Mouse (Mus musculus) gastrocnemius, postnatal 4 days (tissue): Measurements from ENCODE around the gene Cdc37. TPM values are rescaled to one million over a fixed set of nuclear protein-coding genes. Genes with fewer than 3 reads are reported as not detected.
A peak's percentile ranks its signal among the peaks of the same experiment; 100 is the strongest.

Experiments
- DNase-seq, 2 experiments: peaks; one replicate each; pipeline ENCODE4 v3.0.0; 2021 to 2022; ENCODE audit warnings: low spot score in 2 of 2, mixed read lengths in 2 of 2
- total RNA-seq, 2 experiments: library from RNA; stranded (reverse); gene quantifications; 2 replicates each; pipeline ENCODE4 v1.2.3; 2021

Gene Cdc37
- total RNA-seq, 2 experiments from 2014 or later = 160 to 163 TPM

DNA sequence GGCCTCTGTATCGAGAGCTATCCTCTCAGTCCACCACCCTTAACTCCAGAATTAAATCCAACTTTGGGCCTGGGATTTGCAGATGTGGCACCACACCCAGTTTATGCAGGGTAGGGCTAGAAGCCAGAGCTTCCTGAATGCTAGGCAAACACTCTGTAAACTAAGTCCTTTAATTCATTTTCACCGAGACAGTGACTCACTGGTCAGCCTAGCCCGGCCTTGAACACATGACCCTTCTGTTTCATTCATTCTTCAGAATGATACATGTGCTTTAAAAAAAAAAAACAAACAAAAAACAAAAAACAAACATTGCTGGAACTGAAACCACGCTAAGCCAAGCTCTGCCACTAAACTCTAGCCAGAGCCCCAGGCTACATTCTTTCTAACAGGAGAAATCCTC, 11.4 kb downstream of the Cdc37 start:
- no peak for DNase-seq

DNA sequence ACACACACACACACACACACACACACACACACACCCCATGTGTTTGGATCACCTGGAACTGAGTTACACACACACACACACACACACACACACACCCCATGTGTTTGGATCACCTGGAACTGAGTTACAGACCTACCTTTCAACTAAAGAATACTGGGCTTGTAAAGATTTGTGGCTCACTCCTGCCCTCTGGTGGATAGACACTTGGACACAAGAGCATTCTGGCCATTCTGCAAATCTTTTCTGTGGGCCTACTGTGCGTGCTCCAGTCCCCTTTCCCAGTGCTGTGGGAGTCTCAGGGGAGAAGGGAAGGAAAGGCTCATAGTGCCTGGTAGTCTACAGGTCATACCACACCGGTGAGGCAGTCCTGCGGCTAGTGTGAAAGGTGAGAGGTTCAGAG, 12.6 kb downstream of the Cdc37 start:
- no peak for DNase-seq

DNA sequence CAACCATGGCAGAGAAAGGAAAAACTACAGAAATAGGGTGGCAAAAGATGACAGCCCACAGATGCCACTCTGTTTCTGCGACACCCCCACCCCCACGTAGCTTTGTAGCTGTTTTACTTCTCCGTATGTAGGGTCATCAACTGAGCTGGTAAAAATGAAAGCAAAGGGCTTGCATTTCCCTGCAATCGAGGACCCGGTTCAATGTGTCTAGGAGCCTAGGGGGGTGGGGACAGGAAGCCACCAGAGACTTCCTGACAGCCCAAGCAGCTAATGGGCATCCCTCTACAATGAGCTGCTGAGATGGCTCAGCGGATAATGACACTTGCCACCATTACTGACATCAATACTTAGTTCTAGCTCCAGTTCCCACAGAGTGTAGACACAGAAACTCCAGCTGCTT, 13.4 kb downstream of the Cdc37 start:
- DNase-seq = no peak

DNA sequence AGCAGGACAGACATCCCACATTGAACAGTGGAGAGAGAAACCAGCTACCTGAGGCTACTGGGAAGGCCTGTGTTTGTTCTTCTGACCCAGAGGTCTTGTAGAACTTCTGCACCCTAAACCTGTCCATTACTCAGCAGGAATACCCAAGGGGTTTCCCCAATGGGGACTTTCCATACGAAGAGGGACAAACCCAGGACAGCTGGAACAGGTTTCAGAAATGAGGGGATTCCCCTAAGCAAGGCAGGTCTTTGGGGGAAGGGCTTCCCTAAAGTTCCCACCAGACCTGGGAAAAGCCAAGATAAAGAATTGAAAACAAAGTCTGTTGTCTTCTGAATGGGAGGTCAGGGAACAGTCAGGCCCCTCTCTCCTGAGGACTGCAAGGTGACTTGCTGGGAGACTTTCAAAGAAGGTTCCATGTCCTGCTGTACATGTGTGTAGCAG, 13.8 kb downstream of the Cdc37 start:
- DNase-seq = no peak

DNA sequence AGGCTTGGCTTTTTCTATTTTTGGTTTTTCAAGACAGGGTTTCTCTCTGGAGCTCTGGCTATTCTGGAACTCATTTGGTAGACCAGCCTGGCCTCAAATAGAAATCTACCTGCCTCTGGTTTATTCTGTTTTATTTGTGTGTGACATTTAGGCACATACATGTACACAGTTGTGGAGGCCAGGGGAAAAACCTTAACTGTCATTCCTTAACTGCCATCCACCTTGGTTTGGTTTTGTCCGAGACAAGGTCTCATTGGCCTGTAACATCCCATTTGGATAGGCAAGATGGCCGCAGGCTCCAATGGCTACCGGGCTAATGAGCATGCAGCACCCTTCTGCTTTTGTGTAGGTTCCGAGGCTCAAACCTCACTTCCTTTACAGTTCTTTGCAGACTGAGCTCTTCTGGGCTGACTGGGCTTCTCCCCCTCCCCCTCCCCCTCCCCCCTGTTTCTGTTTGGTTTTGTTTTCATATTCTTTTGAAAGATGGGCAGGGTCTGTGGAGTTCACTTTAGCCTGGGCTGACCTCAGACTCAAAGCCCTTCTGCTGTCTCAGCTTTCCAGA, 14.4 kb downstream of the Cdc37 start:
- no peak for DNase-seq

DNA sequence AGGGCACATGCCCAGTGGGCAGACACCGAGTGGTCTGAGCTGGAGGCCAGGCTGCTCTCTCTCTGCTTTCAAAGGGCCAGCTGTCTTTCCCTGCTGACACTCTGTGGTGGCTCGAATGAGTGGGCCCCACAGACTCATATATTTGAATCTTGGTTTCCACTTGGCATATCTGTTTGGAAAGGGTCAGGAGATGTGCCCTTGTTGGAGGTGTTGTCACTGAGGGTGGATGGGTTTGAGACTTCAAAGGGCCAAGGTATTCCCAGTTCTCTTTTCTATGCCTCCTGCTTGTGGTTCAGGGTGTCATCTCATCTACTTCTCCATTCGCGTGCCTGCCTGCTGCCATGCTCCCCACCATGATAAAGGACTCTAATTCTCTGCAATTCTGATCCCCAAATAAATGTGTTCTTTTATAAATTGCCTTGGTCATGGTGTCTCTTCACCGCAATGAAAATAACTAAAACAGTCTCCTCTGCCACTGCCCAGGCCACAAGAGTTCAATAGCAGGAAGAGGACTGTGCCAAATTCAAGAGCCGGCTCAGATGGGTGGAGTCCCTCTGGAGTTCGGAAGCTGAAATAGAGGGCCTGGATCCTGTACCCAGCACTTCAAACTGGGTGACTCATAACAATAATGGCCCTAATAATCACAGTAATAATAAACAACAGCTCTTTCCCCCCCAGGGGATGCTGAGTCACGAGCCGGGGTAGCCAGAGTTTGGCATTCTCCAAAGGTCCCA, 15.0 kb downstream of the Cdc37 start:
- DNase-seq = no peak

DNA sequence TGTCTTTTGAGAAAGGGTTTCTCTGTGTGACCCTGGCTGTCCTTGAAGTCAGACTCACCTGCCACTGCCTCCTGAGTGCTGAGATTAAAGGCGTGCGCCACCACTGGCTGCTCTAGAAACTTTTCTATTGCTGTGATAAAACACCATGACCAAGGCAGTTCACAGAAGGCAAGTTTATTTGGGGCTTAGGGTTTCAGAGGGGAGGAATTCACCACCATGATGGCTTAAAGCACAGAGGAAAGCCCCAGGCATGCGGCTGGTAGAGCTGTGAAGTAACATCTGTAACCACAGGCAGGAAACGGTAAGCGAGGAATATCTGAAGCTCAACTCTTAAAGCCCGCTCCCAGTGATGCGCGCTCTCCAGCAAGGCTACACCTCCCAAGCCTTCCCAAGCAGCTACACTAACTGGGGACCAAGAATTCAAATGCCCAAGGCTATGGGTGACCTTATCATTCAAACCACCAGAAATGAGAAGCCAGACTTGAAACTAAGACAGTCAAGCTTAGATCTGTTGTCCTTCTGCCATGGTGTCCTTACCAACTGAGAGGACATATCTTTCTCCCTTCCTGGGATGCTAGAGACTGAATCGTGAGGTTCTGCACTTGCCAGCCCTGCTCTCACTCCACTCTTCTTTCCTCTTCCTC, 16.6 kb downstream of the Cdc37 start:
- DNase-seq = no peak

DNA sequence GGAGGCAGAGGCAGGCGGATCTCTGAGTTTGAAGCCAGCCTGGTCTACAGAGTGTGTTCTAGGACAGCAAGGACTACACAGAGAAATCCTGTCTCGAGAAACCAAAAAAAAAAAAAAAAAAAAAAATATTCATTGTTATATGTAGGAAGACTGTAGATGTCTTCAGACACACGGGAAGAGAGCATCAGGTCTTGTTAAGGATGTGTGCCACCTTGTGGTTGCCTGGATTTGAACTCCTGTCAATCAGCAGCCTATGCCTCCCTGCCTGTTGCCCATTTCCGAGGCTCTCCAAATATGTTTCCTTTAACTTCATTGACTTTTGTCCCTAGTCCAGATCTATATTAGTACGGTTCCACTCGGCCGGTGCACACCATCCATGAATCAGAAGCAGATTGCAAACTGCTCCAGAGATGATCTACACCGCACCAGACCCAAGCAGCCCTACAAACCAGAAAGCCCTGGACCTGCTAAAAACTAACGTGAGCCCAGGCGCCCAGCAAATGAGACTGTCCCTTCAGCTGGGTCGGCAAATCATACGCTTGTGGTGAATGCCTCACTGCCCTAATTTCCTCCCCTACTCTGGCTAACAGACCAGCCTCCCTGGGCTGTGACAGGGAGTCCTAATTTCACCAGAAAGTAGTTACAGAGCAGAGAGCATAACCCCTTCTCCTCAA, 17.5 kb downstream of the Cdc37 start:
- DNase-seq = no peak

DNA sequence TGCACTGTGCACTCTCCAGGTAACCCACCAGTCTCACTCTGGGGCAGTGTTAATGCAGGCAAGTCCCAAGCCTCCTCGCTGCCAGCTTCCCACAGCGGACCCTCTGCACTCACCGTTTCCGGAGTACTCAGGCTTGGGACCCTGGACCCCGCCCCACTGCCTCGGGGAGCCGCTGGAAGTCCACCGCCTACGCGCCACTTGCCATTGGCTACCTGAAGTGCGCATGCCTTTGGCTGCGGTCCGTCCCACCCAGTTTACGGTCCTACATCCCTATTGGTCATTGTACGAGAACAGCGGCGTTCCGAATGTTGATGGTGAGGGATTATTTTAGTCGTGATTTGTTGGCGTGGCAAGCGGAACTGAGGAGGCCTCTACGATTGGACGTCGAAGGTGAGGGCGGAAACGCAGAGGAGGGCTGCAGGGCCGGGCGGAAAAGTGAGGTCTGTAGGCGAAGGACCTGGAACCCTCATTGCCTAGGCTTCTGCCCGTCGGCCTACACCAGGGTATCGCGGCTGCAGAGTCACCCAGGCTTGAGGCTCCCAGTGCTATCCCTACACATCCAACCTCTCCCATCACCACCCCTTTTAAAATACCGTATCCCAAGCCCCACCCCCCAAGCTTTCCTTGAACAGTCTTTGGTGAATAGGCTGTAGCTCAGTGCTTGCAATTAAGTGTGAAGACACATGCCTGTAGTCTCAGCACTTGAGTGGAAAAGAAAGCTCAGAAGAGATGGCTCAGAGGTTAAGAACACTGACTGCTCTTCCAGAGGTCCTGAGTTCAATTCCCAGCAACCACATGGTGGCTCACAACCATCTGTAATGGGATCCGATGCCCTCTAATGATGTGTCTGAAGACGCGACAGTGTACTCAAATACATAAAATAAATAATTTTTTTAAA, 18.5 kb downstream of the Cdc37 start, which contains the start of gene Tyk2:
Gene Tyk2 (minus strand): TSS at position 185 of the 898 bp plus-strand sequence.
- DNase-seq = peak; percentile 71 to 88

DNA sequence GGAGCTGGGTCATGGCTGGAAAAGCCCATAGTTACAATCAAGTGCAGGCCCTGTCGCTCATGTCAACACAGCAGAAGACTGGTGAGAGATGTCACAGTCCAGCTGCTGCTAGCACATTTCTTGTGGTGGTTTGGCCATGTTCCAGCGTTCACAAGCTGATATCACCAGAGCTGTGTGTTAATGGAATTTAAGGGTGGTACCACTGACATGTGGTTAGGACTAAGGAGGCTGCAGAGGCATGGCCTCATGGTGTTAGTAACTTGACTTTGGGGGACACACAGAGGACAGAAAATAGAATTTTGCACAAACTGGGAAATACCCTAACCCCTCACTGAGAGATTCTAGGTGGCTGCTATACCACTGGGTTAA, 23.5 kb downstream of the Cdc37 start:
- no peak for DNase-seq

DNA sequence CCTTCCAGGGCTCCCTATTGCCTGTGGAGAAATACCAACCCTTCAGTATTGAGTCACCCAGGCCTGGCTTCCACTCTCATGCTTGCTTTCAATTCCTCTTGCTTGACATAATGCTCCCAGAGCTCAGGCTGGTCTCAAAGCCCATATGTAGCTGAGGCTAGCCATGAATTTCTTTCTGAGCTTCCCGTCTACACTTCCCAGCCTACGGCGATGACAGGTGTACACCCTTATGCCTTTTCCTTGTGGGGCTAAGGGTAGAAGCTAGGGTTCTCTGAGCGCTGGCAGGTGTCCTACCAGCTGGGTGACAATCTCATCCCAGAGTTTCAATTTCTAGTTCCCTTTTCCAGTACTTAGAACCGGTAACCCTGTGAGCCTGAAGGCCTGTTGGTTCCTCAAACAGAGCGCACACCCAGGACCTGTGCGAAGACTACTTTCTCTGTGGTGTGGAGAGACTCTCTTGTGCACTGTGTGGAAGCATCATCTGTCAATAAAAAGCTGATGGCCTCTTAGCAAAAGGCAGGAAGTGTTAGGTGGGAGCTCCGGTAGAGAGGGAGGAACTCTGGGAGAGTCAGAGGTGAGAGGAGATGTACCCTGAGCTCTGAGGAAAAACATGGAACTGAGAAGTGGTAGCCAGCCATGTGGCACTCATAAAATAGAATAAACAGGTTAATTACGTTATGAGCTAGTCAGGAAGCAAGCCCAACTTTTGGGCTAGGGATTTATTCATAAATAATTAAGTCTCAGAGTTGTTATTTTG, 24.1 kb downstream of the Cdc37 start:
- DNase-seq = no peak

DNA sequence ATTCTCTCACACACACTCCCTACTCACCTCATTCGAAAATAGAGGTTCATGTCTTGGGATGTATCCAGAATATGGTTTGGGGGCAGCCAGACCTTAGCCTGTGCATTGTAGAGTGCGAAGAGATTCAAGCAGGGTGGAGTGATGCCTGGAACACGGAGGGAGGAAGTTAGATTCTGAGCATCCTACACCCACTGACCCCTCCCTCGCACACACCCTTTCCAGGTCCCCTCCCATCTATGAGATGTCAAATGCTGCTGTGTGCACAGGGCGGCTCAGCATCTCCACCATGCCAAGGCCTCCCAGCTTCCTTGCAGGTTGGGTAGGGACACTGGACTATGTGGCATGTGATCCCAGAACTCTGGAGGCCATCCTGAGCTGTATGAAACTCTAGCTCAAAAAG, 24.9 kb downstream of the Cdc37 start:
- no peak for DNase-seq

DNA sequence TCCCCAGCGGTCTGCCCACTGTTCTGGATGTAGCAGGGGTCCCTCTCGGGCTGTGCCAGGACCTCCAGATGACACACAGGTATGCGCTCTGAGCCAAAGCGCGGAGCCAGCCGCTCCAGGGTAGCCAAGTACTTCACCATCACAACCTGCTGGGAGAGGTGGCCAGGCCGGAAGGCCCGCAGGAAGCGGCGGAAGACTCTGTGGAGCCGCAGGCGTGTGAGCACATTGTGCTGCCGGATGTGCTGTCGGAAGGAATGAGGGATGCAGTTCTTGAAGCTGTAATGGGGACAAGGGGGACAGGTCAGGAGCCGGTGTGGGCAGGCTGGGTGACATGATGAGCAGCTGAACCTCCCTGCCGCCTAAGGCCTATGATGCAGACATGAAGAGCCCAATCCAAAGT, 28.3 kb downstream of the Cdc37 start:
- no peak for DNase-seq

DNA sequence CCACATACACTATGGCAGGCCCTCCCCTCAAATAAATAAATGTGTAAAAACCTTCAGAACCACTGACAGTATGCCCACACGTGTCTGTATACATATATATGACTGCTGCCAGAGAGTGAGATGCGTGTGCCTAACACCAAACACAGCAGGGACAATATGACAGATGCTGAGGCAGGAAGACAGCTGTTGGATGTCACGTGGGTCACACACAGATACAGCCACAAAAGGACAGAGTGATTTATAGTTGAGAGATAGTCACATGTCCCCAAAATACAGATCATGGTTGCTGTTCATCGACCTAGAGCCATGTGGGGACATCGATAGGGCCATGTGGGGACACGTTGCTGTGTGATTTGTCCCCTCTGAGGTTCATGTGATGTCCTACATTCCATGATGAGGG, 32.7 kb downstream of the Cdc37 start:
- DNase-seq = no peak

DNA sequence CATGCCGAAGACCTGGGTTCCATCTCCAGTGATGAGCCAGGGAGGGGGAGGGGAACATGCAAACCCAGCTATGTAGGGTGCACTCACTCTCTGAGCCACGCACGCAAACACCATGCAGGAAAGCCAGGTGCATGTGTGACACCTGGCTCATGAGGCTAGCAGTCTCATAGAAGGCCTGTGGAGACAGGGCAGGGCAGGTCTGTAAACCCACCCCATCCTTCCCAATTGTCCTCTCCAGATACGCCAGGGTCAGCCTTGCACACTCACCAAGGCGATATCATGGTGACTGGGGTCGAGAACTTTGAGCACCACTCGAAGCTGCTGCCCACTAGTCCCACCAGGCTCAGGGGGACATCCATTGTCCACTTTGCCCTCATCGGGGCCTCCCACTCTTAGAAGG, 34.7 kb downstream of the Cdc37 start:
- DNase-seq = no peak

DNA sequence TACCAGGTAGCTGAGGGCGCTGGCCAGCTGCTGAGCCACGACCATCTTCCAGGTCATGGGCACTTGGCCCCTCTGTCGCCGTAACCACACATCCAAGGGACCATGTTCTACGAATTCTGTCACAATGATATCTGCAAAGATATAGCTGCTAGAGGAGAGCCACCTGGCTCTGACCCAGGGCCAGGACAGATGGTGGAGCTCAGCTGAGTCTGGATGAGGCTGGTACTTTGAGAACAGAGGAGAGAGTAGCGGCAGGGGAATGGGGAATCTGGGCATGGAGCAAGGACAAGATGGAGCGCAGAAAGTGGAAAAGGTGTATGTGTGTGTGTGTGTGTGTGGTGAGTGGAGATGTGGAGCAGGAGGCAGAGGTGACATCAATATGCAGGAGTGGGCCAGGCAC, 35.6 kb downstream of the Cdc37 start:
- no peak for DNase-seq

DNA sequence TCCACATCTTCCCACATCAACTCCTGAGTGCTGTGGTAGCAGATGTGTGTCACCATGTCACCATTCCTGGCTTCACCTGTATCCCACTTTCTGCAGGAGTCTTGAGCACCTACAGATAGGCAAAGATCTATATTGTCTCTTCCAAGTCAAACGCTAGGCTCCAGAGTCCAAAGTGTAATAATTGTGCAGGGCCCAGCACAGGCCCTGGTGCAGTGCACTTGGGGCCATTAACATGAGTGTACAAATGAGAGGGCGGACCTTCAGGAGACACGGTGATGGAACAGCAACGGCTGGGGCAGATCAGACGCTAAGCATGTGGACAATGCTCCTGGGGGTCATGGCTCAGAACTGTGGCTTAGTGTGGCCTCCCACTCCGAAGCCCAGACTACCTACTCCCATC, 36.0 kb downstream of the Cdc37 start:
- no peak for DNase-seq

DNA sequence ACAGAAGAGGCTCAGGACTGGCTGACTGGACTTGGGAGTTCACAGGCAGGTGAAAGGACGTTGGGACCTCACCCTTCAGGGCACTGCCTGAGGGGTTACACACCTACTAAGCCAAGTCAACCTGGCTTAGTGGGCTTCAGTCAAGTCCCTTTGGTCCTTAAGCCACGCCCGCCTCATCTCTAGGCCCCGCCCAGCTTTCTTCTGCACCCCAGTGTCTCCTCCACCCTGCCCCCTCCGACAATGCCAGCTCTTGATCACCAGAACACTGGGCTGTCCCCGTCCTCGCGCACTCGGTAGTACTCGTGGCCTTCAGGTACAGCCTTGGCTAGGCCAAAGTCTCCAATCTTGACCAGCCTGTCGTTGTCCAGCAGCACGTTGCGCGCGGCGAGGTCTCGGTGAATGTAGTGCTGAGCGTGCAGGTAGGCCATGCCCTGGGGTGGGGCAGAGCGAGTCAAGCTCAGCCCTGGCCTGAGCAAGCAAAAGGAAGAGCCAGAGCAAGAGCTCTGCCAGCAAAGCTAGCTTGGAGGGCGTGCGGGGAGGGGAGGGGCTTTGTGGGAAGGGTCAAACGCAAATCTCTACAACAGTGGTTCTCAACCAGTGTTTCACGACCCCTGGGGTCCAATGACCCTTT, 42.1 kb downstream of the Cdc37 start:
- DNase-seq = no peak

DNA sequence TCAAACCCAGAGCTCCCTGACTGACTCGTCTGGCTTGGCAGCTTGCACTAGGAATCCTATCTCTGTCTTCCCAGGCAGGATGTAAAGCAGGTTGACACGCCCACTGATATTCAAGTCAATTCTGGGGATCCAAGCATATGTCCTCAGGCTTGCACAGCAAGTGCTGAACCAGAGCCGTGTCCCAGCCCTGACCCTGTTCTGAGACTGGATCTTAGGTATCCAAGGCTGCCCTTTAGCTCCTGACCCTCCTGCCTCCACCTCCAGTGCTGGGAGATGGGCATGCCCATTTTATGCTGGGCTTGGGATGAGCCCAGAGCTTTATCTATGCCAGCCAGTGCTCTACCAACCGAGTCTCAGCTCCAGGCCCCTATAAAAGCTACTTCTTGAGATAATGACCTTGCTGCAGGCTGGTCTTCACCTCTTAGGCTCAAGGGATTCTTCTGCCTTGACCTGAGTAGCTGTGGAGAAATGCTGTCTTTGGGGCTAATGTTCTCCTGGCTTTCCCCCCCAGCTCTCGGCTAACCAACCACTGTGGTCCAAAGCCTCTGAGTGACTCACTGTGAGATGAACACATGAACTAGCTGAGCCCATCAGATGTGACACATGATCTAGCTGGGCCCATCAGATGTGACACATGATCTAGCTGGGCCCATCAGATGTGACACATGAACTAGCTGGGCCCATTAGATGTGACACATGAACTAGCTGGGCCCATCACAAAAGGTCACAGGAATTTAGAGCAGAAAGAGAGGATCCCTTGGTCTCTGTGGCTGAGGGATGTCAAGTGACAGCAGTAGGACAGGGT, 43.8 kb downstream of the Cdc37 start:
- no peak for DNase-seq
